Mouse (Mus musculus) kidney, postnatal 4 days (tissue): ENCODE measurements around the gene Pcdh18.

Experiments used
- DNase-seq, 2 experiments: peaks; one replicate each; pipeline ENCODE4 v3.0.0; 2021; ENCODE audit warnings: mixed read lengths in 2 of 2

Pcdh18 gene

GRCm38 (mm10) chr3:49756870-49757625 lies at the start of gene Pcdh18:
Gene Pcdh18, minus strand, starts transcription at chr3:49757325.
- peak; percentile 88 to 93 for DNase-seq

- DNase-seq = no peak
Measured at GRCm38 (mm10) chr3:49806823-49807222, 49.7 kb upstream of the Pcdh18 start.

- no peak for DNase-seq
Measured at GRCm38 (mm10) chr3:49805511-49805910, 48.4 kb upstream of the Pcdh18 start.

GRCm38 (mm10) chr3:49788296-49788695 lies 31.2 kb upstream of the Pcdh18 start:
- DNase-seq = no peak

- DNase-seq = no peak
Measured at GRCm38 (mm10) chr3:49787719-49788118, 30.6 kb upstream of the Pcdh18 start.

- no peak for DNase-seq
Measured at GRCm38 (mm10) chr3:49768992-49769738, 12.0 kb upstream of the Pcdh18 start.

GRCm38 (mm10) chr3:49762711-49763110 lies 5.6 kb upstream of the Pcdh18 start:
- no peak for DNase-seq

GRCm38 (mm10) chr3:49761971-49762370 lies 4.8 kb upstream of the Pcdh18 start:
- no peak for DNase-seq

- DNase-seq = peak; percentile 56 to 69
Measured at GRCm38 (mm10) chr3:49757626-49758019, 498 bp upstream of the Pcdh18 start.

- DNase-seq = peak; percentile 61 to 68
Measured at GRCm38 (mm10) chr3:49755986-49756845, 909 bp downstream of the Pcdh18 start.

GRCm38 (mm10) chr3:49752766-49753165 lies 4.4 kb downstream of the Pcdh18 start:
- DNase-seq = no peak

- no peak for DNase-seq
Measured at GRCm38 (mm10) chr3:49749491-49750284, 7.4 kb downstream of the Pcdh18 start.

- DNase-seq = no peak
Measured at GRCm38 (mm10) chr3:49748054-49748453, 9.1 kb downstream of the Pcdh18 start.

- DNase-seq = no peak
Measured at GRCm38 (mm10) chr3:49739061-49739460, 18.1 kb downstream of the Pcdh18 start.

GRCm38 (mm10) chr3:49738531-49738930 lies 18.6 kb downstream of the Pcdh18 start:
- DNase-seq = peak in 1 of 2 experiments; percentile 16

- no peak for DNase-seq
Measured at GRCm38 (mm10) chr3:49706503-49706902, 50.6 kb downstream of the Pcdh18 start.

- DNase-seq = no peak
Measured at GRCm38 (mm10) chr3:49699951-49700350, 57.2 kb downstream of the Pcdh18 start.
